Mouse (Mus musculus) CH12.LX (cell line): ENCODE data around the gene Degs2. TPM values are rescaled to one million over a fixed set of nuclear protein-coding genes. Genes with fewer than 3 reads are reported as not detected.

Experiments used
- DNase-seq: peaks from one replicate; pipeline ENCODE4 v3.0.0-alpha.2; 2013; ENCODE audit errors: extremely low read depth
- H3K27ac ChIP-seq: 2 replicates; pipeline ENCODE4 v1.5.1; 2012; ENCODE audit warnings: low read depth, mild to moderate bottlenecking, control low read depth, moderate library complexity; ENCODE audit not compliant: insufficient read depth
- H3K27me3 ChIP-seq: replicated peaks from 2 replicates; pipeline ENCODE3; 2012; ENCODE audit warnings: inconsistent platforms
- H3K36me3 ChIP-seq, 2 experiments: replicated peaks in 1 of 2; 2 replicates each; pipeline versions ENCODE3 to v1.6.1; 2012; ENCODE audit warnings: inconsistent platforms in 1 of 2, low read length in 1 of 2, mild to moderate bottlenecking in 1 of 2, mixed read lengths in 1 of 2, moderate library complexity in 1 of 2; ENCODE audit not compliant: control insufficient read depth in 1 of 2, insufficient read depth in 1 of 2
- H3K4me1 ChIP-seq, 2 experiments: 2 replicates each; pipeline ENCODE4 v1.6.1; 2012; ENCODE audit warnings: inconsistent platforms in 1 of 2, moderate library complexity in 1 of 2; ENCODE audit not compliant: insufficient read depth in 2 of 2, control insufficient read depth in 1 of 2
- H3K4me2 ChIP-seq: 2 replicates; pipeline ENCODE4 v1.6.1; 2012; ENCODE audit warnings: low read depth, mild to moderate bottlenecking, control low read depth; ENCODE audit not compliant: poor library complexity, insufficient read depth, severe bottlenecking
- H3K4me3 ChIP-seq, 3 experiments: fragments of 150-350 bp in 1 of 3; sonication (generic) in 1 of 3; replicated peaks in 1 of 3; 2 replicates each; pipeline versions ENCODE3 to v1.5.1; 2011 to 2012; ENCODE audit warnings: low read depth in 2 of 3, low read length in 2 of 3, mild to moderate bottlenecking in 2 of 3, moderate library complexity in 2 of 3, control low read depth in 1 of 3, improper control_type of control experiment in 1 of 3, inconsistent platforms in 1 of 3, mixed read lengths in 1 of 3; ENCODE audit not compliant: poor library complexity in 1 of 3
- H3K79me2 ChIP-seq: replicated peaks from 2 replicates; pipeline ENCODE4 v1.6.1; 2012; ENCODE audit warnings: mild to moderate bottlenecking, moderate library complexity; ENCODE audit not compliant: control insufficient read depth, poor library complexity, insufficient read depth, severe bottlenecking; ENCODE audit errors: extremely low read depth
- H3K9ac ChIP-seq: 2 replicates; pipeline ENCODE4 v1.6.1; 2012; ENCODE audit warnings: low read depth, mild to moderate bottlenecking, control low read depth, moderate library complexity; ENCODE audit not compliant: insufficient read depth
- H3K9me3 ChIP-seq: replicated peaks from 2 replicates; pipeline ENCODE3; 2012; ENCODE audit warnings: low read length, inconsistent platforms, mixed read lengths
- CHD1 ChIP-seq: IDR thresholded peaks from 2 replicates; pipeline ENCODE4 v1.6.1; 2012; ENCODE audit warnings: low read depth, low read length, improper control_type of control experiment, inconsistent platforms
- CHD2 ChIP-seq: IDR thresholded peaks from 2 replicates; pipeline ENCODE4 v1.6.1; 2011; ENCODE audit warnings: low read length, improper control_type of control experiment
- CTCF ChIP-seq, 2 experiments: IDR thresholded peaks in 1 of 2; conservative IDR thresholded peaks in 1 of 2; 2 replicates each; pipeline ENCODE4 v1.5.1; 2011 to 2012; ENCODE audit warnings: low read depth in 2 of 2, low read length in 2 of 2, improper control_type of control experiment in 1 of 2, inconsistent platforms in 1 of 2, mild to moderate bottlenecking in 1 of 2, moderate library complexity in 1 of 2
- ELF1 ChIP-seq: IDR thresholded peaks from 2 replicates; pipeline ENCODE4 v1.6.1; 2014; ENCODE audit warnings: low read depth, mild to moderate bottlenecking, inconsistent platforms, low read length, improper control_type of control experiment
- EP300 ChIP-seq: IDR thresholded peaks from 2 replicates; pipeline ENCODE4 v1.6.1; 2011; ENCODE audit warnings: low read length, improper control_type of control experiment
- ETS1 ChIP-seq: conservative IDR thresholded peaks from 2 replicates; pipeline ENCODE4 v1.6.1; 2012; ENCODE audit warnings: low read depth, mild to moderate bottlenecking, inconsistent platforms, low read length, improper control_type of control experiment, moderate library complexity
- GABPA ChIP-seq: IDR thresholded peaks from 2 replicates; pipeline ENCODE4 v1.6.1; 2012; ENCODE audit warnings: low read depth, low read length, improper control_type of control experiment, inconsistent platforms; ENCODE audit not compliant: insufficient replicate concordance
- IRF4 ChIP-seq: IDR thresholded peaks from 2 replicates; pipeline ENCODE4 v1.6.1; 2014; ENCODE audit warnings: low read depth, mild to moderate bottlenecking, inconsistent platforms, low read length, improper control_type of control experiment
- JUND ChIP-seq: conservative IDR thresholded peaks from 2 replicates; pipeline ENCODE4 v1.6.1; 2011; ENCODE audit warnings: low read depth, low read length, improper control_type of control experiment
- KAT2A ChIP-seq: IDR thresholded peaks from 2 replicates; pipeline ENCODE4 v1.6.1; 2012; ENCODE audit warnings: low read length, improper control_type of control experiment, inconsistent platforms; ENCODE audit not compliant: insufficient replicate concordance
- MAFK ChIP-seq: IDR thresholded peaks from 2 replicates; pipeline ENCODE4 v1.6.1; 2011; ENCODE audit warnings: low read length, improper control_type of control experiment; ENCODE audit not compliant: insufficient replicate concordance
- MAX ChIP-seq: IDR thresholded peaks from 2 replicates; pipeline ENCODE4 v1.6.1; 2011; ENCODE audit warnings: low read length, improper control_type of control experiment
- MAZ ChIP-seq: IDR thresholded peaks from 2 replicates; pipeline ENCODE4 v1.6.1; 2012; ENCODE audit warnings: low read depth, mild to moderate bottlenecking, inconsistent platforms, low read length, improper control_type of control experiment, moderate library complexity
- MXI1 ChIP-seq: IDR thresholded peaks from 2 replicates; pipeline ENCODE4 v1.6.1; 2011; ENCODE audit warnings: mild to moderate bottlenecking, low read depth, low read length, improper control_type of control experiment
- POLR2AphosphoS2 ChIP-seq: IDR thresholded peaks from 2 replicates; pipeline ENCODE4 v1.6.1; 2011; ENCODE audit warnings: low read depth, low read length, improper control_type of control experiment
- SIN3A ChIP-seq: IDR thresholded peaks from 2 replicates; pipeline ENCODE4 v1.6.1; 2012; ENCODE audit warnings: low read length, improper control_type of control experiment, inconsistent platforms
- SMC3 ChIP-seq: IDR thresholded peaks from 2 replicates; pipeline ENCODE4 v1.6.1; 2011; ENCODE audit warnings: low read depth, low read length, improper control_type of control experiment
- TCF12 ChIP-seq: IDR thresholded peaks from 2 replicates; pipeline ENCODE4 v1.6.1; 2014; ENCODE audit warnings: low read depth, mild to moderate bottlenecking, inconsistent platforms, low read length, improper control_type of control experiment
- UBTF ChIP-seq: IDR thresholded peaks from 2 replicates; pipeline ENCODE4 v1.6.1; 2012; ENCODE audit warnings: low read depth, mild to moderate bottlenecking, inconsistent platforms, low read length, improper control_type of control experiment, moderate library complexity
- USF1 ChIP-seq: IDR thresholded peaks from 2 replicates; pipeline ENCODE4 v1.6.1; 2014; ENCODE audit warnings: low read depth, mild to moderate bottlenecking, inconsistent platforms, low read length, improper control_type of control experiment
- ZC3H11A ChIP-seq: IDR thresholded peaks from 2 replicates; pipeline ENCODE4 v1.6.1; 2012; ENCODE audit warnings: low read depth, mild to moderate bottlenecking, inconsistent platforms, low read length, improper control_type of control experiment
- ZKSCAN1 ChIP-seq: IDR thresholded peaks from 2 replicates; pipeline ENCODE4 v1.6.1; 2012; ENCODE audit warnings: low read depth, inconsistent platforms, low read length, improper control_type of control experiment, borderline replicate concordance
- ZMIZ1 ChIP-seq: IDR thresholded peaks from 2 replicates; pipeline ENCODE4 v1.6.1; 2012; ENCODE audit warnings: low read depth, mild to moderate bottlenecking, inconsistent platforms, low read length, improper control_type of control experiment
- dilution Hi-C: fragments of 300-500 bp; cut with MboI; formaldehyde crosslinking; loops from 2 replicates; pipeline ENCODE4 v1.14.3; 2020; ENCODE audit warnings: low sequenced_read_pairs; ENCODE audit not compliant: extremely low pct_unique_long_range_greater_than_20kb, extremely low pct_ligation_motif_present
- in situ Hi-C: fragments of 300-500 bp; cut with MboI; formaldehyde crosslinking; loops from 3 replicates; pipeline ENCODE4 v1.14.3; 2019; ENCODE audit warnings: low sequenced_read_pairs, low pct_ligation_motif_present, low pct_unique_long_range_greater_than_20kb, mixed read lengths
- polyA plus RNA-seq: library from polyadenylated mRNA; unstranded; fragments of >175 nt; gene quantifications from 2 replicates; pipeline ENCODE4 v1.2.1, GENCODE M21; 2012; ENCODE audit warnings: low read depth; ENCODE audit not compliant: insufficient read length
- total RNA-seq, 2 experiments: library from RNA; depleted of rRNA; stranded (reverse); fragments of 300-350 nt in 1 of 2; fragments of >200 nt in 1 of 2; gene quantifications; 2 replicates each; pipeline ENCODE4 v1.2.3; 2012 to 2014

Gene Degs2
- total and polyA plus RNA-seq, 3 experiments: not detected

DNA sequence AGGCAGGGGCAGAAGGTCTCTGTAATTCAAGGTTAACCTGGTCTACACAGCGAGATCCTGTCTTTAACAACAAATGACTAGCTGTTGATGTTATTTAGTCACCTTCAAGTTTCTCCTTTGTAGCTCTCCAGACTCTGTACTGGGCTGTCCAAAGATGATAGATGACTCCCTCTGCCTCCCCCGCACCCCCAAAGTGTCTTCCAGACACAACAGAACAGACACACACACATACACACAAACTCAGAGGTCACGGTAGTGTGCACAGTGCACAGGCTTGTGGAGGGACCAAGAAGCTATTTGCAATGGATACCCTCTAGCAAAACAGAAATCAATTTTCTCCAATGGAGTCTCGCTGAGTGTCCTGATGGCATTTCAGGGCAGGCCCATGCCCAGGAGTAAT lies 40.1 kb upstream of the Degs2 start:
- dilution Hi-C loops: no loop called here
- TF ChIP-seq TCF12: no peak
- TF ChIP-seq MXI1: no peak
- no peak for TF ChIP-seq SMC3
- TF ChIP-seq GABPA: no peak
- no peak for TF ChIP-seq ZMIZ1
- TF ChIP-seq MAZ: no peak
- no peak for TF ChIP-seq ELF1
- TF ChIP-seq MAX: no peak
- no peak for TF ChIP-seq KAT2A
- no peak for TF ChIP-seq ZKSCAN1
- no peak for TF ChIP-seq CTCF (conservative IDR thresholded peaks at IDR 0.05 in 1 of 2, IDR thresholded peaks at IDR 0.05 in 1 of 2; ENCODE audit: low read depth in 2 of 2, low read length in 2 of 2)
- no peak for TF ChIP-seq ZC3H11A
- no peak for TF ChIP-seq JUND
- Histone ChIP-seq H3K79me2 (no peaks in the 10 kb centered on the region), H3K9me3 (no peaks in the 10 kb centered on the region), H3K9ac (no peak overlapping the region), H3K4me2 (no peak overlapping the region), H3K27me3 (peaks cover 15% of the 10 kb centered on the region), H3K4me1 (no peaks in the 10 kb centered on the region), H3K27ac (no peak overlapping the region), H3K4me3 (no peak overlapping the region), H3K36me3 (no peaks in the 10 kb centered on the region)
- in situ Hi-C loops: no loop called here
- DNase-seq: no peak

DNA sequence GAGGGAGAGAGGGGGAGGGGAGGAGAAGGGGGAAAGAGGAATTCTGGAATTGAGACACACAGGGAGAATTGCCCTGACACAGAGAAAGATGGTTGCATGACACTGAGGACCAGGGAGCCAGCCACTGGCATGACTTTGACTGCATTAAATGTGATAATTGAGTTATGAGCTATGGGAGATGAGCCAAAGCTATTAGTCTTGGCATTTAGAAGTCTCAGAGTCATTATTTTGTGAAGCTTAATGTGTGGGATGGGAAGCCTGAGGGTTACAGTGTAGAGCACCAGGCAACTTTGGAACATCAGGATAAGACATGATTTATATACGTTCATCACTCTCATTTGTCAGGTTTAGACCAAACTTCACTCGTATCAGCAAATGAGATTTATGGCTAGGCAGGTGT lies 39.4 kb upstream of the Degs2 start:
- DNase-seq: no peak
- H3K79me2 ChIP-seq: no peaks in the 10 kb centered on the region
- H3K4me1 ChIP-seq: no peaks in the 10 kb centered on the region
- in situ Hi-C loops: no loop called here
- H3K4me2 ChIP-seq: no peak overlapping the region
- H3K4me3 ChIP-seq: no peak overlapping the region
- H3K27me3 ChIP-seq: peaks cover 15% of the 10 kb centered on the region
- dilution Hi-C loops: no loop called here
- H3K36me3 ChIP-seq: no peaks in the 10 kb centered on the region
- H3K9me3 ChIP-seq: no peaks in the 10 kb centered on the region
- no peak overlapping the region for H3K27ac ChIP-seq
- no peak for TF ChIP-seq MAFK
- no peak for TF ChIP-seq CHD2
- TF ChIP-seq ZC3H11A: no peak
- no peak for TF ChIP-seq MAX
- TF ChIP-seq SIN3A: no peak
- TF ChIP-seq CHD1: no peak
- TF ChIP-seq USF1: no peak
- TF ChIP-seq KAT2A: no peak
- no peak for TF ChIP-seq UBTF
- TF ChIP-seq TCF12: no peak
- no peak for TF ChIP-seq GABPA
- TF ChIP-seq ELF1: no peak
- no peak for TF ChIP-seq CTCF (conservative IDR thresholded peaks at IDR 0.05 in 1 of 2, IDR thresholded peaks at IDR 0.05 in 1 of 2; ENCODE audit: low read depth in 2 of 2, low read length in 2 of 2)
- no peak for TF ChIP-seq SMC3
- no peak for TF ChIP-seq MAZ
- no peak for TF ChIP-seq ETS1
- TF ChIP-seq IRF4: no peak
- TF ChIP-seq EP300: no peak
- no peak for TF ChIP-seq POLR2AphosphoS2
- no peak overlapping the region for H3K9ac ChIP-seq
